Mouse (Mus musculus): Measurements from ENCODE around the gene Apc2. TPM values are rescaled to one million over a fixed set of nuclear protein-coding genes. Genes with fewer than 3 reads are reported as not detected.

The Apc2 gene
- polyA plus RNA-seq, 1 experiment = 0.24 TPM

DNA sequence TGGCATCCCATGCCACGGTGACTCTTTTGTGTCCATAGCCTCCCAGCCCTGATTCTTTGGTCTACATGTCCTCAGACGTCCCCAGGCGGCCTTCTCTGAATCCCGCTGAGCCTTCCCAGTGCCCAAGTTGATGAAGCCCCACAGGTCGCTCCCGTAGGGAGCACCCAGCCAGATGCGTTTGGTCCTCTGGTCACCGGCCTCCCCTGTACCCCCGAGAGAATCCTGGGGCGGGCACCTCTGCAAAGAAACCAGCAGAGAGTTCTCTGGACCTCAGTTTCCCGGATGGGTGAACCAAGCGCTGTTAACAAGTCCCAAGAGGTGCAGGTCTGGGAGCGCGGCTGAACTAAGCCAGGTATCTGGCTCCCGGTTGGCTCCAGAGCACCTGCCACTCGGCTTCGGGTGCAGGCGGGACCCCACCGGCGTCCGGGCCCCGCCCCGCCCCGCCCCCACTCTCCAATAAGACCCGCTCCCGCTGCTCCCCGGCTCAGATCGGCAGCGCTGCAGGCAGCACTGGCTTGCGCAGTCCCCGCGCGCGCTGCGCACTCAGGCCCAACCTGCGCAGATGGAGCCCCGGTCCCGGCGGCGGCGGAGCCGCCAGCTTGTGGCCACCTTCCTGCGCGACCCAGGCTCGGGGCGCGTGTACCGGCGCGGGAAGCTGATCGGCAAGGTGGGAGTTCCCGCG is 60.4 kb downstream of the Apc2 start, which contains the start of gene Plk5:
Plk5 (plus strand) TSS at position 459 of the 682 bp plus-strand sequence.
- Histone ChIP-seq H3K27me3 (ENCODE audit: control insufficient read depth, insufficient read depth, insufficient read length) (peaks cover 69% of the 10 kb centered on the region), H3K79me2 (ENCODE audit: control insufficient read depth, insufficient read depth) (no peaks in the 10 kb centered on the region), H3K36me3 (ENCODE audit: control insufficient read depth, insufficient read depth) (no peaks in the 10 kb centered on the region), H3K4me2 (ENCODE audit: low read depth) (no peak within 1 kb of the TSS), H3ac (ENCODE audit: control insufficient read depth, insufficient read length) (no peak within 1 kb of the TSS), H3K4me3 (no peak within 1 kb of the TSS)
- TF ChIP-seq MYOD1 (IDR thresholded peaks at IDR 0.05; ENCODE audit: control insufficient read depth in 1 of 3, insufficient read length in 2 of 3, low read depth in 2 of 3) = no peak
- TF ChIP-seq SRF (IDR thresholded peaks at IDR 0.05; ENCODE audit: control insufficient read depth, insufficient read length, low read depth) = no peak

DNA sequence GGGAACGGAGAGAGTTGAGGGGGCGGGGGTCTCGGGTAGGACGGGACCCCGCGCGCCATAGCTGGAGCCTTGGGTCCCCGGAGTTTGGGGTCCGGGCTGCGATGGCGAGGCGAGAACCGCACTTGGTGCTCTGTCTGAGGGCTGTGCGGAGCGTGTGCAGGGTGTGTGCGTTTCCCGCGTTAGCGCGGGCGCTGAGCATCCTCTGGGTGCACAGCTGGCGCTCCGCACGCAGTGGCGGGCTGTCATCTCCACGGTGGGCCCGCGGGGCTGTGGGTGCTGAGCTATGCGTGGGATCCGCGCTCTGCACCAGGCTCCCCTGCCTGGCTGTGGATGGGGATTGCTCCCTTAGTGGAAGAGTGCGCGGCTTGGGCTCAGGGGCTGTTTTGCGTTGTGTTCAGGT is 61.0 kb downstream of the Apc2 start:
- no peak for TF ChIP-seq POLR2AphosphoS2 (IDR thresholded peaks at IDR 0.05; ENCODE audit: insufficient read length, low read depth)
- no peak for TF ChIP-seq MAX (IDR thresholded peaks at IDR 0.05; ENCODE audit: low read depth)
- no peak for TF ChIP-seq POLR2A (IDR thresholded peaks at IDR 0.05; ENCODE audit: insufficient read length, low read depth)
- no peak for TF ChIP-seq CEBPB (IDR thresholded peaks at IDR 0.05; ENCODE audit: insufficient read depth, poor library complexity, severe bottlenecking)
- no peak for TF ChIP-seq SRF (IDR thresholded peaks at IDR 0.05; ENCODE audit: control insufficient read depth, insufficient read length, low read depth)
- TF ChIP-seq REST (IDR thresholded peaks at IDR 0.05; ENCODE audit: insufficient read depth, insufficient read length) = no peak
- no peak for TF ChIP-seq TCF3 (IDR thresholded peaks at IDR 0.05; ENCODE audit: insufficient read length, low read depth)
- H3ac ChIP-seq (ENCODE audit: control insufficient read depth, insufficient read length) = no peak overlapping the region
- peaks cover 71% of the 10 kb centered on the region for H3K27me3 ChIP-seq (ENCODE audit: control insufficient read depth, insufficient read depth, insufficient read length)
- no peak overlapping the region for H3K4me3 ChIP-seq
- no peak overlapping the region for H3K4me2 ChIP-seq (ENCODE audit: low read depth)
- no peaks in the 10 kb centered on the region for H3K36me3 ChIP-seq (ENCODE audit: control insufficient read depth, insufficient read depth)
- no peaks in the 10 kb centered on the region for H3K79me2 ChIP-seq (ENCODE audit: control insufficient read depth, insufficient read depth)

DNA sequence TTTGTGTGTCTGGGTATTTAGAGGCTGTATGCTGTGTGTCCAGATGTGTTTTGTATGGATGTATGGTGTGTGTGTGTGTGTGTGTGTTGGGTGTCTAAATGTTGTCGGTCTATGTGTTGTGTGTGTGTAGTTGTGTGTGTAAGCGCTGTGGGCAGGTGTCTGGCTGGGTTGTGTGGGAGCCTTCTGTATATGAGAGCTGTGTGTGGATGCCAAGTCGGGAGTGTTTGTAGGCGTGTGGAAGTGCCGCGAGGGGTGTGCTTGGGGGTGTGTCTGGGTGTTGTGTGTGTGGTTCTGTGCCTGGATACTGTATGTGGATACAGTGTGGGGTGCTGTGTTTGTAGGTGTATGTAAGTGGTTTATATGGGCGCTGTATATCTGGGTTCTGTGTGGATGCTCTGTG is 61.6 kb downstream of the Apc2 start:
- H3K36me3 ChIP-seq (ENCODE audit: control insufficient read depth, insufficient read depth) = no peaks in the 10 kb centered on the region
- no peak overlapping the region for H3K4me3 ChIP-seq
- H3K79me2 ChIP-seq (ENCODE audit: control insufficient read depth, insufficient read depth) = no peaks in the 10 kb centered on the region
- no peak overlapping the region for H3K4me2 ChIP-seq (ENCODE audit: low read depth)
- H3ac ChIP-seq (ENCODE audit: control insufficient read depth, insufficient read length) = no peak overlapping the region
- peaks cover 71% of the 10 kb centered on the region for H3K27me3 ChIP-seq (ENCODE audit: control insufficient read depth, insufficient read depth, insufficient read length)
- TF ChIP-seq MYOD1 (IDR thresholded peaks at IDR 0.05; ENCODE audit: control insufficient read depth in 1 of 3, insufficient read length in 2 of 3, low read depth in 2 of 3) (no peak), CEBPB (IDR thresholded peaks at IDR 0.05; ENCODE audit: insufficient read depth, poor library complexity, severe bottlenecking) (no peak), POLR2A (IDR thresholded peaks at IDR 0.05; ENCODE audit: insufficient read length, low read depth) (no peak), E2F4 (IDR thresholded peaks at IDR 0.05; ENCODE audit: insufficient read depth) (no peak), REST (IDR thresholded peaks at IDR 0.05; ENCODE audit: insufficient read depth, insufficient read length) (no peak), MYOG (IDR thresholded peaks at IDR 0.05; ENCODE audit: control insufficient read depth in 1 of 3, insufficient read depth in 1 of 3, insufficient read length in 2 of 3, low read depth in 2 of 3) (no peak), SRF (IDR thresholded peaks at IDR 0.05; ENCODE audit: control insufficient read depth, insufficient read length, low read depth) (no peak), USF1 (IDR thresholded peaks at IDR 0.05; ENCODE audit: low read depth) (no peak), MAX (IDR thresholded peaks at IDR 0.05; ENCODE audit: low read depth) (no peak), POLR2AphosphoS2 (IDR thresholded peaks at IDR 0.05; ENCODE audit: insufficient read length, low read depth) (no peak), TCF12 (IDR thresholded peaks at IDR 0.05; ENCODE audit: insufficient read depth, poor library complexity, severe bottlenecking) (no peak), TCF3 (IDR thresholded peaks at IDR 0.05; ENCODE audit: insufficient read length, low read depth) (no peak)

DNA sequence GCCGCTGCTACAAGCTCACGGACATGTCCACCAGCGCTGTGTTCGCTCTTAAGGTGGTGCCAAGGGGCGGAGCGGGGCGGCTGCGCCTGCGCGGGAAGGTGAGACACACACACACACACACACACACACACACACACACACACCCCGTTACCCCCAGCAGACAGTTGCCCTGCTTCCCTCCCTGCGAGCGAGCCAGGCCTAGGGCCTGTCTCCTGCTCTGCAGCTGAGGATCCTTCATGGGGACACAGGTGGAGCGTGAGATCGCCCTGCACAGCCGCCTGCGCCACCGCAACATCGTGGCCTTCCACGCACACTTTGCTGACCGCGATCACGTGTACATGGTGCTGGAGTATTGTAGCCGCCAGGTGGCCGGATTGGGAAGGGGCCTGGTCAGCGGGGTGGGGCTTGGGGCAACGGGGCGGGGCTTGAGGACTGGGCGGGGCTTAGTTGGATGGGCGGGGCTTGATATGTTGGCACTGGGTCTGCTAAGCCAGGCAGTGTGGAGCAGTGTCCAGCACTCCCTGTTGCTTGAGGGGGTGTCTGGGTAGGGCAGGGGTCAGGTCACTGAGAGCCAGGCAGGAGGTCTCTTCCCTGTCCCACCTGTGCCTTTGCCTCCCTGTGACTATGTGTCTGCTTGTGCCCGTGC is 62.3 kb downstream of the Apc2 start:
- Histone ChIP-seq H3K27me3 (ENCODE audit: control insufficient read depth, insufficient read depth, insufficient read length) (peaks cover 68% of the 10 kb centered on the region), H3K4me3 (no peak overlapping the region), H3ac (ENCODE audit: control insufficient read depth, insufficient read length) (no peak overlapping the region), H3K79me2 (ENCODE audit: control insufficient read depth, insufficient read depth) (no peaks in the 10 kb centered on the region), H3K36me3 (ENCODE audit: control insufficient read depth, insufficient read depth) (no peaks in the 10 kb centered on the region), H3K4me2 (ENCODE audit: low read depth) (no peak overlapping the region)
- TF ChIP-seq MYOG (IDR thresholded peaks at IDR 0.05; ENCODE audit: control insufficient read depth in 1 of 3, insufficient read depth in 1 of 3, insufficient read length in 2 of 3, low read depth in 2 of 3) = no peak
- no peak for TF ChIP-seq MAX (IDR thresholded peaks at IDR 0.05; ENCODE audit: low read depth)

DNA sequence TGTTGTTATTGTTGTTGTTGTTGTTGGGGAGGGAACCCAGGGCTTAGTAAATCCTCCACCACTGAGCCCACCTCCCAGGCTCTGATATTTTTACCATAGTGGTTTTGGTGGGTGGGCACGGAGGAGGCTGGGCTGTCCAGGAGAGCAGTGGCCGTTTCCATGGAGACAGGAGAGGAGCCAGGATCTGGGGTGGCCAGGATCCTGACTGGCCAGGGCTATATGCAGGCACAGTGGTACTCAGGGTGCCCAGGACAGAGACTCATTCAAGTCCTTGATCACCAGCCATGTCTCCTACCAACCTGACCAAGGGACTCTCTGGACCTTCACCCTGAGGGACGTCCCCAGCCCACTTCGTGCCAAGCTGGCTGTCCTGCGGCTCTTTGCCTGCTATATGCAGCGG is 68.0 kb downstream of the Apc2 start:
- TF ChIP-seq SRF (IDR thresholded peaks at IDR 0.05; ENCODE audit: control insufficient read depth, insufficient read length, low read depth) = no peak
- no peak for TF ChIP-seq REST (IDR thresholded peaks at IDR 0.05; ENCODE audit: insufficient read depth, insufficient read length)

More for the DNA sequence above, 68.0 kb downstream of the Apc2 start:
- Histone ChIP-seq H3K79me2 (ENCODE audit: control insufficient read depth, insufficient read depth) (no peaks in the 10 kb centered on the region), H3K27me3 (ENCODE audit: control insufficient read depth, insufficient read depth, insufficient read length) (peaks cover 33% of the 10 kb centered on the region), H3K4me3 (no peak overlapping the region), H3ac (ENCODE audit: control insufficient read depth, insufficient read length) (no peak overlapping the region), H3K4me2 (ENCODE audit: low read depth) (no peak overlapping the region), H3K36me3 (ENCODE audit: control insufficient read depth, insufficient read depth) (no peaks in the 10 kb centered on the region)
